Mouse (Mus musculus): ENCODE data around the gene Tshz2.

GRCm38 (mm10) chr2:169940297-169941142 is 307.7 kb downstream of the Tshz2 start:
- no peak for TF ChIP-seq CTCF (IDR thresholded peaks at IDR 0.05; ENCODE audit: borderline replicate concordance, insufficient read depth, low read depth, low read length)
- no peak for TF ChIP-seq POLR2A (IDR thresholded peaks at IDR 0.05; ENCODE audit: borderline replicate concordance, insufficient read depth, low read length)
